Mouse (Mus musculus): ENCODE results near the gene Jagn1.

Gene Jagn1

GRCm38 (mm10) chr6:113473715-113474114 lies 31.3 kb downstream of the Jagn1 start:
- no peak for DNase-seq (ENCODE audit: low read depth, low spot score)

- DNase-seq (ENCODE audit: low read depth, low spot score) = no peak
These were observed 35.0 kb downstream of the Jagn1 start for GRCm38 (mm10) chr6:113477353-113477752.

GRCm38 (mm10) chr6:113478906-113479305 lies 36.5 kb downstream of the Jagn1 start:
- DNase-seq (ENCODE audit: low read depth, low spot score) = no peak

- DNase-seq (ENCODE audit: low read depth, low spot score) = peak; percentile 98
These were observed 38.4 kb downstream of the Jagn1 start for GRCm38 (mm10) chr6:113480555-113481373.

- no peak for DNase-seq (ENCODE audit: low read depth, low spot score)
These were observed 40.2 kb downstream of the Jagn1 start for GRCm38 (mm10) chr6:113482477-113483099.

- DNase-seq (ENCODE audit: low read depth, low spot score) = no peak
These were observed 40.8 kb downstream of the Jagn1 start, which contains the start of gene Creld1 for GRCm38 (mm10) chr6:113483100-113483615. Creld1 (plus strand) TSS chr6:113483297.

- DNase-seq (ENCODE audit: low read depth, low spot score) = no peak
These were observed 41.4 kb downstream of the Jagn1 start for GRCm38 (mm10) chr6:113483729-113484128.

GRCm38 (mm10) chr6:113487125-113487576 lies 44.8 kb downstream of the Jagn1 start:
- DNase-seq (ENCODE audit: low read depth, low spot score) = peak; percentile 95

GRCm38 (mm10) chr6:113489410-113489809 lies 47.0 kb downstream of the Jagn1 start:
- DNase-seq (ENCODE audit: low read depth, low spot score) = no peak

GRCm38 (mm10) chr6:113492101-113492864 lies 49.9 kb downstream of the Jagn1 start:
- DNase-seq (ENCODE audit: low read depth, low spot score) = no peak

- no peak for DNase-seq (ENCODE audit: low read depth, low spot score)
These were observed 52.0 kb downstream of the Jagn1 start for GRCm38 (mm10) chr6:113494258-113494788.

- DNase-seq (ENCODE audit: low read depth, low spot score) = no peak
These were observed 52.8 kb downstream of the Jagn1 start for GRCm38 (mm10) chr6:113495071-113495675.
